In genomic region chr7:133364601-133365000, GRCm38 (mm10) we compare ENCODE assay signal across 32 mouse cellular contexts.
DNase-seq lines count a peak whose midpoint lies in the region; ATAC-seq and TF ChIP-seq lines count a peak whose summit lies in the region.
"Had no signal": no experiment of that assay in that cellular context is flagged by ENCODE, and none has a peak within 500 bp of the region (broad histone marks: within the 10 kb centered on the region; RNA-seq: fewer than 3 reads in every experiment).

No protein-coding gene starts in this region.

- H3K36me3 ChIP-seq in forebrain, embryonic 16.5 days (ENCODE audit: control insufficient read depth, insufficient read depth): no peaks in the 10 kb centered on the region
- H3K36me3 ChIP-seq in forebrain, embryonic 11.5 days (ENCODE audit: control insufficient read depth, insufficient read depth, low read length): no peaks in the 10 kb centered on the region
- H3K36me3 ChIP-seq in hindbrain, postnatal 0 days (ENCODE audit: insufficient read depth, low read length): no peaks in the 10 kb centered on the region
- H3K36me3 ChIP-seq in hindbrain, embryonic 13.5 days: no peaks in the 10 kb centered on the region
- H3K36me3 ChIP-seq in midbrain, embryonic 13.5 days: no peaks in the 10 kb centered on the region
- H3K36me3 ChIP-seq in midbrain, embryonic 16.5 days (ENCODE audit: control insufficient read depth, insufficient read depth, low read length): no peaks in the 10 kb centered on the region
- H3K36me3 ChIP-seq: limb, embryonic 10.5 days; limb, embryonic 15.5 days; neural tube, embryonic 12.5 days had no signal

- ATAC-seq in forebrain, embryonic 16.5 days: peak; percentile 66; the same call in 1 of the 2 replicates
- ATAC-seq in forebrain, embryonic 11.5 days (replicated peaks; ENCODE audit: low FRiP score): no peak
- 0 out of 2 replicates have a peak, but pooled peaks have one; percentile 18 for ATAC-seq in hindbrain, postnatal 0 days
- ATAC-seq in hindbrain, embryonic 13.5 days (ENCODE audit: low FRiP score): no peak
- ATAC-seq in midbrain, embryonic 13.5 days: no peak
- ATAC-seq in midbrain, embryonic 16.5 days: peak; percentile 60
- ATAC-seq: inflammation-experienced regulatory T-cells, adult 6 months had no signal

- H3K4me1 ChIP-seq in forebrain, embryonic 16.5 days (replicated peaks; ENCODE audit: control insufficient read depth, insufficient read depth, low read length): peaks cover 9% of the 10 kb centered on the region
- H3K4me1 ChIP-seq in forebrain, embryonic 11.5 days (replicated peaks; ENCODE audit: control insufficient read depth, insufficient read depth, low read length): peaks cover 3% of the 10 kb centered on the region; the same call in 1 of the 2 replicates
- no peaks in the 10 kb centered on the region for H3K4me1 ChIP-seq in hindbrain, postnatal 0 days (ENCODE audit: insufficient read depth, low read length)
- H3K4me1 ChIP-seq in hindbrain, embryonic 13.5 days (replicated peaks): peaks cover 8% of the 10 kb centered on the region; the same call in 1 of the 2 replicates
- H3K4me1 ChIP-seq in midbrain, embryonic 13.5 days (replicated peaks): peaks cover 14% of the 10 kb centered on the region
- peaks cover 10% of the 10 kb centered on the region for H3K4me1 ChIP-seq in midbrain, embryonic 16.5 days (ENCODE audit: control insufficient read depth, insufficient read depth, low read length)
- H3K4me1 ChIP-seq: limb, embryonic 10.5 days; limb, embryonic 15.5 days had no signal

- DNase-seq in forebrain, embryonic 11.5 days (ENCODE audit: low spot score): no peak
- DNase-seq in hindbrain, postnatal 0 days (ENCODE audit: low spot score): peak; percentile 35
- no peak for DNase-seq in urinary bladder, postnatal 4 days (ENCODE audit: low spot score in 2 of 2)
- DNase-seq: adrenal gland, postnatal 25 days; B cell, adult 2 months; cerebellum, adult 2 months; cerebellum, postnatal 14 days; embryo, embryonic 11 days; gastrocnemius, adult 2 months; gastrocnemius, postnatal 36 days; heart, postnatal 14 days; kidney, adult 11 months; kidney, postnatal 14 days; layer of hippocampus, adult 9-11 months; lung, adult 2 months; lung, postnatal 10 days; right cerebral cortex, postnatal 4 days; thymus, adult 18-20 months; thymus, postnatal 25 days had no signal

- no peak overlapping the region for H3K27ac ChIP-seq in forebrain, embryonic 16.5 days (ENCODE audit: low read length)
- no peak overlapping the region for H3K27ac ChIP-seq in forebrain, embryonic 11.5 days (ENCODE audit: low read depth, low read length)
- no peak overlapping the region for H3K27ac ChIP-seq in hindbrain, postnatal 0 days
- H3K27ac ChIP-seq in hindbrain, embryonic 13.5 days: no peak overlapping the region
- H3K27ac ChIP-seq in midbrain, embryonic 13.5 days: peak overlapping the region; percentile 39; the same call in 1 of the 2 replicates
- peak overlapping the region; percentile 67 for H3K27ac ChIP-seq in midbrain, embryonic 16.5 days (ENCODE audit: low read length)
- H3K27ac ChIP-seq: gastrocnemius, adult 2 months; hindbrain, embryonic 14.5 days; limb, embryonic 10.5 days; limb, embryonic 15.5 days; liver, embryonic 14.5 days; macrophage; neural tube, embryonic 12.5 days; stomach, postnatal 0 days had no signal

- no peaks in the 10 kb centered on the region for H3K27me3 ChIP-seq in forebrain, embryonic 16.5 days (replicated peaks; ENCODE audit: control insufficient read depth, insufficient read depth, low read length)
- no peaks in the 10 kb centered on the region for H3K27me3 ChIP-seq in forebrain, embryonic 11.5 days (ENCODE audit: control insufficient read depth, insufficient read depth, low read length)
- H3K27me3 ChIP-seq in hindbrain, postnatal 0 days (ENCODE audit: insufficient read depth, low read length): no peaks in the 10 kb centered on the region
- H3K27me3 ChIP-seq in hindbrain, embryonic 13.5 days: peaks cover 16% of the 10 kb centered on the region; the same call in 1 of the 2 replicates
- peaks cover 28% of the 10 kb centered on the region for H3K27me3 ChIP-seq in midbrain, embryonic 13.5 days
- peaks cover 9% of the 10 kb centered on the region; the same call in 1 of the 2 replicates for H3K27me3 ChIP-seq in midbrain, embryonic 16.5 days (ENCODE audit: control insufficient read depth, insufficient read depth, low read depth, low read length)
- H3K27me3 ChIP-seq: limb, embryonic 15.5 days; neural tube, embryonic 12.5 days had no signal

- no peak overlapping the region for H3K4me3 ChIP-seq in forebrain, embryonic 16.5 days (replicated peaks; ENCODE audit: low read length)
- H3K4me3 ChIP-seq in forebrain, embryonic 11.5 days (ENCODE audit: low read depth, low read length): no peak overlapping the region
- no peak overlapping the region for H3K4me3 ChIP-seq in hindbrain, postnatal 0 days (ENCODE audit: low read length)
- no peak overlapping the region for H3K4me3 ChIP-seq in hindbrain, embryonic 13.5 days
- H3K4me3 ChIP-seq in midbrain, embryonic 13.5 days (replicated peaks): no peak overlapping the region
- H3K4me3 ChIP-seq in midbrain, embryonic 16.5 days (ENCODE audit: low read depth, low read length): no peak overlapping the region
- H3K4me3 ChIP-seq: erythroblast, embryonic 14.5 days; gastrocnemius, adult 2 months; limb, embryonic 10.5 days; limb, embryonic 15.5 days; neural tube, embryonic 12.5 days had no signal

- H3K9ac ChIP-seq in forebrain, embryonic 16.5 days (replicated peaks; ENCODE audit: low read depth, low read length): no peak overlapping the region
- no peak overlapping the region for H3K9ac ChIP-seq in forebrain, embryonic 11.5 days (ENCODE audit: low read length)
- H3K9ac ChIP-seq in hindbrain, postnatal 0 days (replicated peaks; ENCODE audit: low read length): no peak overlapping the region
- H3K9ac ChIP-seq in hindbrain, embryonic 13.5 days: no peak overlapping the region
- no peak overlapping the region for H3K9ac ChIP-seq in midbrain, embryonic 13.5 days (replicated peaks)
- no peak overlapping the region for H3K9ac ChIP-seq in midbrain, embryonic 16.5 days (ENCODE audit: low read depth, low read length)
- H3K9ac ChIP-seq: hindbrain, embryonic 14.5 days; limb, embryonic 15.5 days; liver, embryonic 14.5 days; neural tube, embryonic 12.5 days had no signal

- WGBS in forebrain, embryonic 16.5 days: 7% methylated on average over 4 of the region's 4 CpGs
- 32% methylated on average over 4 of the region's 4 CpGs for WGBS in forebrain, embryonic 11.5 days
- 19% methylated on average over 4 of the region's 4 CpGs for WGBS in hindbrain, postnatal 0 days
- 26% methylated on average over 4 of the region's 4 CpGs for WGBS in hindbrain, embryonic 13.5 days
- WGBS in midbrain, embryonic 13.5 days: 8% methylated on average over 4 of the region's 4 CpGs
- 17% methylated on average over 4 of the region's 4 CpGs for WGBS in midbrain, embryonic 16.5 days

- no peak overlapping the region for H3K4me2 ChIP-seq in forebrain, embryonic 16.5 days (ENCODE audit: low read length)
- H3K4me2 ChIP-seq in forebrain, embryonic 11.5 days (ENCODE audit: low read depth, low read length, severe bottlenecking): no peak overlapping the region
- no peak overlapping the region for H3K4me2 ChIP-seq in hindbrain, postnatal 0 days (ENCODE audit: low read depth, low read length)
- no peak overlapping the region for H3K4me2 ChIP-seq in hindbrain, embryonic 13.5 days
- H3K4me2 ChIP-seq in midbrain, embryonic 13.5 days (replicated peaks): no peak overlapping the region
- no peak overlapping the region for H3K4me2 ChIP-seq in midbrain, embryonic 16.5 days (ENCODE audit: low read length)
- H3K4me2 ChIP-seq: hindbrain, embryonic 14.5 days; limb, embryonic 15.5 days; neural tube, embryonic 12.5 days had no signal

- no peaks in the 10 kb centered on the region for H3K9me3 ChIP-seq in forebrain, embryonic 16.5 days (ENCODE audit: control insufficient read depth, low read length)
- H3K9me3 ChIP-seq in forebrain, embryonic 11.5 days (ENCODE audit: control insufficient read depth, low read length): no peaks in the 10 kb centered on the region
- H3K9me3 ChIP-seq in hindbrain, postnatal 0 days (ENCODE audit: low read length): no peaks in the 10 kb centered on the region
- H3K9me3 ChIP-seq in hindbrain, embryonic 13.5 days: no peaks in the 10 kb centered on the region
- H3K9me3 ChIP-seq in midbrain, embryonic 13.5 days: no peaks in the 10 kb centered on the region
- no peaks in the 10 kb centered on the region for H3K9me3 ChIP-seq in midbrain, embryonic 16.5 days (replicated peaks; ENCODE audit: control insufficient read depth, low read length, poor library complexity, severe bottlenecking)
- H3K9me3 ChIP-seq: limb, embryonic 10.5 days; limb, embryonic 15.5 days; neural tube, embryonic 12.5 days had no signal

- no peak for TF ChIP-seq CTCF in hindbrain, postnatal 0 days (IDR thresholded peaks at IDR 0.05; ENCODE audit: low read depth)

Comparison
In these comparisons a context has a peak if more than half of its experiments do, and no peak if none do; other contexts are left out.
1. ATAC-seq: peak in forebrain, embryonic 16.5 days (single experiment), hindbrain, postnatal 0 days (single experiment) and midbrain, embryonic 16.5 days (single experiment); none in forebrain, embryonic 11.5 days (single experiment), hindbrain, embryonic 13.5 days (single experiment) and midbrain, embryonic 13.5 days (single experiment).
2. H3K27ac ChIP-seq: peak in midbrain, embryonic 13.5 days (single experiment) and midbrain, embryonic 16.5 days (single experiment); none in forebrain, embryonic 16.5 days (single experiment), forebrain, embryonic 11.5 days (single experiment), hindbrain, postnatal 0 days (single experiment) and hindbrain, embryonic 13.5 days (single experiment).